Mouse (Mus musculus): ENCODE data around the gene Pigz. TPM values are rescaled to one million over a fixed set of nuclear protein-coding genes. Genes with fewer than 3 reads are reported as not detected.

Gene Pigz
- total RNA-seq (2014; rRNA removed; ENCODE audit: low replicate concordance): not detected in 2 replicates
- polyA plus RNA-seq (2015; fragmentation: Nextera tagmentation; extraction: Ambion mirVana): 0.51 and 0.87 TPM in 2 replicates

GRCm38 (mm10) chr16:31933751-31934549 lies at the start of gene Pigz:
Gene Pigz, plus strand, starts transcription at chr16:31933851.
- WGBS: 13% methylated on average over 42 of the region's 42 CpGs
- Histone ChIP-seq H3K4me1 (ENCODE audit: control insufficient read depth, insufficient read depth) (peaks cover 24% of the 10 kb centered on the region), H3K9ac (replicated peaks; ENCODE audit: low read depth, low read length) (peak within 1 kb of the TSS; percentile 34; the same call in 1 of the 2 replicates), H3K27me3 (ENCODE audit: control insufficient read depth, insufficient read depth, low read length) (peaks cover 19% of the 10 kb centered on the region), H3K9me3 (replicated peaks; ENCODE audit: control insufficient read depth, low read length) (no peaks in the 10 kb centered on the region), H3K36me3 (replicated peaks; ENCODE audit: control insufficient read depth, insufficient read depth, low read length) (no peaks in the 10 kb centered on the region), H3K4me3 (ENCODE audit: low read depth, low read length) (peak within 1 kb of the TSS; percentile 57), H3K27ac (ENCODE audit: low read depth) (peak within 1 kb of the TSS; percentile 59), H3K4me2 (ENCODE audit: low read depth, low read length) (peak within 1 kb of the TSS; percentile 89)
- no peak for TF ChIP-seq CTCF (IDR thresholded peaks at IDR 0.05; ENCODE audit: low read depth)
- no peak for TF ChIP-seq EP300 (IDR thresholded peaks at IDR 0.05; ENCODE audit: low read depth)
- no peak for DNase-seq (ENCODE audit: low spot score)
- no peak for ATAC-seq (ENCODE audit: insufficient read depth, low read depth)

- 17% methylated on average over 6 of the region's 6 CpGs for WGBS
- DNase-seq (ENCODE audit: low spot score): no peak
- Histone ChIP-seq H3K27ac (ENCODE audit: low read depth) (no peak overlapping the region), H3K4me2 (ENCODE audit: low read depth, low read length) (no peak overlapping the region), H3K9ac (replicated peaks; ENCODE audit: low read depth, low read length) (no peak overlapping the region), H3K9me3 (replicated peaks; ENCODE audit: control insufficient read depth, low read length) (no peaks in the 10 kb centered on the region), H3K4me3 (ENCODE audit: low read depth, low read length) (no peak overlapping the region), H3K36me3 (replicated peaks; ENCODE audit: control insufficient read depth, insufficient read depth, low read length) (no peaks in the 10 kb centered on the region), H3K4me1 (ENCODE audit: control insufficient read depth, insufficient read depth) (no peaks in the 10 kb centered on the region), H3K27me3 (ENCODE audit: control insufficient read depth, insufficient read depth, low read length) (0 out of 2 replicates have a peak, but pooled peaks cover 3% of the 10 kb centered on the region)
- no peak for ATAC-seq (ENCODE audit: insufficient read depth, low read depth)
- TF ChIP-seq CTCF (IDR thresholded peaks at IDR 0.05; ENCODE audit: low read depth) (no peak), EP300 (IDR thresholded peaks at IDR 0.05; ENCODE audit: low read depth) (no peak)
Observed at GRCm38 (mm10) chr16:31883902-31884301, 49.7 kb upstream of the Pigz start.

GRCm38 (mm10) chr16:31890907-31891306 lies 42.7 kb upstream of the Pigz start:
- H3K27ac ChIP-seq (ENCODE audit: low read depth): no peak overlapping the region
- H3K27me3 ChIP-seq (ENCODE audit: control insufficient read depth, insufficient read depth, low read length): no peaks in the 10 kb centered on the region
- H3K9me3 ChIP-seq (replicated peaks; ENCODE audit: control insufficient read depth, low read length): no peaks in the 10 kb centered on the region
- no peak overlapping the region for H3K9ac ChIP-seq (replicated peaks; ENCODE audit: low read depth, low read length)
- no peaks in the 10 kb centered on the region for H3K36me3 ChIP-seq (replicated peaks; ENCODE audit: control insufficient read depth, insufficient read depth, low read length)
- ATAC-seq (ENCODE audit: insufficient read depth, low read depth): no peak
- no peak for DNase-seq (ENCODE audit: low spot score)
- H3K4me2 ChIP-seq (ENCODE audit: low read depth, low read length): no peak overlapping the region
- no peaks in the 10 kb centered on the region for H3K4me1 ChIP-seq (ENCODE audit: control insufficient read depth, insufficient read depth)
- TF ChIP-seq EP300 (IDR thresholded peaks at IDR 0.05; ENCODE audit: low read depth) (no peak), CTCF (IDR thresholded peaks at IDR 0.05; ENCODE audit: low read depth) (no peak)
- H3K4me3 ChIP-seq (ENCODE audit: low read depth, low read length): no peak overlapping the region
- WGBS: 81% methylated on average over 7 of the region's 7 CpGs

- no peaks in the 10 kb centered on the region for H3K36me3 ChIP-seq (replicated peaks; ENCODE audit: control insufficient read depth, insufficient read depth, low read length)
- WGBS: 58% methylated on average over 5 of the region's 5 CpGs
Observed at GRCm38 (mm10) chr16:31893396-31894141, 40.1 kb upstream of the Pigz start.

GRCm38 (mm10) chr16:31896971-31897774 lies 36.5 kb upstream of the Pigz start:
- no peak overlapping the region for H3K9ac ChIP-seq (replicated peaks; ENCODE audit: low read depth, low read length)
- no peak overlapping the region for H3K27ac ChIP-seq (ENCODE audit: low read depth)
- TF ChIP-seq EP300 (IDR thresholded peaks at IDR 0.05; ENCODE audit: low read depth): no peak
- peak; percentile 30 for TF ChIP-seq CTCF (IDR thresholded peaks at IDR 0.05; ENCODE audit: low read depth)
- H3K4me2 ChIP-seq (ENCODE audit: low read depth, low read length): peak overlapping the region; percentile 55
- H3K36me3 ChIP-seq (replicated peaks; ENCODE audit: control insufficient read depth, insufficient read depth, low read length): no peaks in the 10 kb centered on the region
- H3K4me1 ChIP-seq (ENCODE audit: control insufficient read depth, insufficient read depth): no peaks in the 10 kb centered on the region
- 19% methylated on average over 29 of the region's 29 CpGs for WGBS
- peak; percentile 12 for DNase-seq (ENCODE audit: low spot score)
- no peaks in the 10 kb centered on the region for H3K27me3 ChIP-seq (ENCODE audit: control insufficient read depth, insufficient read depth, low read length)
- H3K4me3 ChIP-seq (ENCODE audit: low read depth, low read length): peak overlapping the region; percentile 20; the same call in 1 of the 2 replicates
- no peaks in the 10 kb centered on the region for H3K9me3 ChIP-seq (replicated peaks; ENCODE audit: control insufficient read depth, low read length)
- ATAC-seq (ENCODE audit: insufficient read depth, low read depth): peak; percentile 70; the same call in 1 of the 2 replicates

More at GRCm38 (mm10) chr16:31893396-31894141, 40.1 kb upstream of the Pigz start:
- H3K4me1 ChIP-seq (ENCODE audit: control insufficient read depth, insufficient read depth): no peaks in the 10 kb centered on the region
- H3K4me3 ChIP-seq (ENCODE audit: low read depth, low read length): no peak overlapping the region
- H3K4me2 ChIP-seq (ENCODE audit: low read depth, low read length): no peak overlapping the region
- H3K9me3 ChIP-seq (replicated peaks; ENCODE audit: control insufficient read depth, low read length): no peaks in the 10 kb centered on the region
- H3K27ac ChIP-seq (ENCODE audit: low read depth): no peak overlapping the region
- H3K9ac ChIP-seq (replicated peaks; ENCODE audit: low read depth, low read length): no peak overlapping the region
- TF ChIP-seq CTCF (IDR thresholded peaks at IDR 0.05; ENCODE audit: low read depth) (no peak), EP300 (IDR thresholded peaks at IDR 0.05; ENCODE audit: low read depth) (no peak)
- no peaks in the 10 kb centered on the region for H3K27me3 ChIP-seq (ENCODE audit: control insufficient read depth, insufficient read depth, low read length)
- ATAC-seq (ENCODE audit: insufficient read depth, low read depth) (no peak), DNase-seq (ENCODE audit: low spot score) (no peak)

All from heart, postnatal 0 days (tissue).